Mouse (Mus musculus): ENCODE data around the gene Map3k10.

Gene Map3k10

GRCm38 (mm10) chr7:27674522-27675221 lies at the start of gene Map3k10:
Gene Map3k10, minus strand, starts transcription at chr7:27674598.
- peak; percentile 97 for DNase-seq

- DNase-seq: no peak
These were observed 47.6 kb upstream of the Map3k10 start for GRCm38 (mm10) chr7:27721951-27722350.

- no peak for DNase-seq
These were observed 36.0 kb upstream of the Map3k10 start for GRCm38 (mm10) chr7:27710402-27710801.

- DNase-seq: no peak
These were observed 22.3 kb upstream of the Map3k10 start for GRCm38 (mm10) chr7:27696711-27697110.

- DNase-seq: no peak
These were observed 16.7 kb upstream of the Map3k10 start for GRCm38 (mm10) chr7:27691076-27691475.

GRCm38 (mm10) chr7:27688815-27689612 lies 14.6 kb upstream of the Map3k10 start, which contains the start of gene Zfp607b:
Gene Zfp607b, plus strand, starts transcription at chr7:27689340.
- peak; percentile 91 for DNase-seq

GRCm38 (mm10) chr7:27688246-27688788 lies 13.9 kb upstream of the Map3k10 start:
- no peak for DNase-seq

GRCm38 (mm10) chr7:27687836-27688235 lies 13.4 kb upstream of the Map3k10 start:
- no peak for DNase-seq

GRCm38 (mm10) chr7:27687043-27687442 lies 12.6 kb upstream of the Map3k10 start:
- DNase-seq: no peak

- no peak for DNase-seq
These were observed 11.3 kb upstream of the Map3k10 start for GRCm38 (mm10) chr7:27685681-27686080.

GRCm38 (mm10) chr7:27685220-27685619 lies 10.8 kb upstream of the Map3k10 start:
- no peak for DNase-seq

GRCm38 (mm10) chr7:27683218-27683617 lies 8.8 kb upstream of the Map3k10 start:
- no peak for DNase-seq

- DNase-seq: no peak
These were observed 819 bp upstream of the Map3k10 start for GRCm38 (mm10) chr7:27675222-27675612.

GRCm38 (mm10) chr7:27674195-27674521 lies 240 bp downstream of the Map3k10 start:
- no peak for DNase-seq

- DNase-seq: peak; percentile 42
These were observed 745 bp downstream of the Map3k10 start for GRCm38 (mm10) chr7:27673575-27674131.

GRCm38 (mm10) chr7:27673064-27673574 lies 1.3 kb downstream of the Map3k10 start:
- DNase-seq: no peak

GRCm38 (mm10) chr7:27662038-27662437 lies 12.4 kb downstream of the Map3k10 start:
- DNase-seq: no peak

GRCm38 (mm10) chr7:27658712-27659663 lies 15.4 kb downstream of the Map3k10 start:
- no peak for DNase-seq

GRCm38 (mm10) chr7:27657824-27658395 lies 16.5 kb downstream of the Map3k10 start:
- no peak for DNase-seq

GRCm38 (mm10) chr7:27656600-27656999 lies 17.8 kb downstream of the Map3k10 start:
- DNase-seq: no peak

GRCm38 (mm10) chr7:27655545-27655944 lies 18.9 kb downstream of the Map3k10 start:
- DNase-seq: peak; percentile 65
